Mouse (Mus musculus) kidney, embryonic 15.5 days (tissue): Measurements from ENCODE around the gene App. TPM values are rescaled to one million over a fixed set of nuclear protein-coding genes. Genes with fewer than 3 reads are reported as not detected.

Experiments used
- ATAC-seq: fragments of 200-750 bp; cut with Nextera tagmentation; replicated peaks from 2 replicates; pipeline ENCODE4 v1.8.0; 2017; ENCODE audit warnings: moderate TSS enrichment; ENCODE audit not compliant: low FRiP score
- H3K27ac ChIP-seq: fragments of 300-500 bp; sonication (generic); 2 replicates; pipeline ENCODE4 v1.5.1; 2015; ENCODE audit warnings: mild to moderate bottlenecking, inconsistent platforms
- H3K27me3 ChIP-seq: fragments of 300-500 bp; sonication (generic); 2 replicates; pipeline ENCODE4 v1.6.1; 2015; ENCODE audit warnings: inconsistent platforms
- H3K36me3 ChIP-seq: fragments of 300-500 bp; sonication (generic); 2 replicates; pipeline ENCODE4 v1.6.1; 2015; ENCODE audit warnings: inconsistent platforms
- H3K4me1 ChIP-seq: fragments of 300-500 bp; sonication (generic); 2 replicates; pipeline ENCODE4 v1.6.1; 2015; ENCODE audit warnings: inconsistent platforms
- H3K4me2 ChIP-seq: fragments of 300-500 bp; sonication (generic); 2 replicates; pipeline ENCODE4 v1.6.1; 2015; ENCODE audit warnings: moderate library complexity, mild to moderate bottlenecking, inconsistent platforms
- H3K4me3 ChIP-seq: fragments of 300-500 bp; sonication (generic); replicated peaks from 2 replicates; pipeline ENCODE4 v1.5.1; 2015; ENCODE audit warnings: mild to moderate bottlenecking, inconsistent platforms
- H3K9ac ChIP-seq: fragments of 300-500 bp; sonication (generic); 2 replicates; pipeline ENCODE4 v1.6.1; 2015; ENCODE audit warnings: mild to moderate bottlenecking, inconsistent platforms
- H3K9me3 ChIP-seq: fragments of 300-500 bp; sonication (generic); replicated peaks from 2 replicates; pipeline ENCODE4 v1.6.1; 2016; ENCODE audit warnings: inconsistent platforms
- WGBS: fragments of 180-500 bp; shearing (Covaris S2); methylation state at CpG from one replicate; pipeline ENCODE4 v1.1.7; 2015; ENCODE audit warnings: mixed read lengths; 5-methylcytosine and 5-hydroxymethylcytosine counted together
- polyA plus RNA-seq: library from polyadenylated mRNA; unstranded; fragments of >200 nt; fragmentation: Nextera tagmentation; extraction: Ambion mirVana; gene quantifications from 2 replicates; pipeline ENCODE4 v1.2.1, GENCODE M21; 2015

The App gene
- polyA plus RNA-seq, 1 experiment from 2014 or later: 292 TPM

GRCm38 (mm10) chr16:85012172-85012571, 161.4 kb downstream of the App start:
- Histone ChIP-seq H3K4me3 (no peak overlapping the region), H3K4me1 (peaks cover 18% of the 10 kb centered on the region), H3K9me3 (no peaks in the 10 kb centered on the region), H3K27ac (no peak overlapping the region), H3K4me2 (no peak overlapping the region), H3K36me3 (peaks cover 69% of the 10 kb centered on the region), H3K9ac (no peak overlapping the region), H3K27me3 (no peaks in the 10 kb centered on the region)
- ATAC-seq: no peak
- WGBS: 97% methylated on average over 5 of the region's 5 CpGs

DNA sequence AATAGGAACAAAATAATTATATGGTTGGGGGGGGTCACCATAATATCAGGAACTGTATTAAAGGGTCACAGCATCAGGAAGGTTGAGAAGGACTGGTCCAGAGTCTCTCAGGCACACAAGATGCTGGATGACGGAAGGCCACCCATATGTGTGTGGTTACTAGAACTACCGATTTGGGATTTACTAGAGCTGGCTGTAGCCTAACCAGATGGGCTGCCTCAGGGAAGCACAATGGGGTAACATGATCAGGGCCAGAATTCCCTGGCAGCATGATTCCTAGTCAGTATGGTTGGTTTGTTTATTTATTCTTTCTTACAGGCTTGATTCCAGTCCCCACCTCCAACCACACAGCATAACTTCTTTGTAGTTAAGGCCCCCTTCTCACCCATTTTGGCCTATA, 162.9 kb downstream of the App start:
- Histone ChIP-seq H3K4me3 (no peak overlapping the region), H3K36me3 (peaks cover 74% of the 10 kb centered on the region), H3K9ac (no peak overlapping the region), H3K9me3 (no peaks in the 10 kb centered on the region), H3K4me1 (peaks cover 18% of the 10 kb centered on the region), H3K27ac (no peak overlapping the region), H3K4me2 (no peak overlapping the region), H3K27me3 (no peaks in the 10 kb centered on the region)
- WGBS: 70% methylated on average over 2 of the region's 2 CpGs
- 0 out of 2 replicates have a peak, but pooled peaks have one; percentile 41 for ATAC-seq

DNA sequence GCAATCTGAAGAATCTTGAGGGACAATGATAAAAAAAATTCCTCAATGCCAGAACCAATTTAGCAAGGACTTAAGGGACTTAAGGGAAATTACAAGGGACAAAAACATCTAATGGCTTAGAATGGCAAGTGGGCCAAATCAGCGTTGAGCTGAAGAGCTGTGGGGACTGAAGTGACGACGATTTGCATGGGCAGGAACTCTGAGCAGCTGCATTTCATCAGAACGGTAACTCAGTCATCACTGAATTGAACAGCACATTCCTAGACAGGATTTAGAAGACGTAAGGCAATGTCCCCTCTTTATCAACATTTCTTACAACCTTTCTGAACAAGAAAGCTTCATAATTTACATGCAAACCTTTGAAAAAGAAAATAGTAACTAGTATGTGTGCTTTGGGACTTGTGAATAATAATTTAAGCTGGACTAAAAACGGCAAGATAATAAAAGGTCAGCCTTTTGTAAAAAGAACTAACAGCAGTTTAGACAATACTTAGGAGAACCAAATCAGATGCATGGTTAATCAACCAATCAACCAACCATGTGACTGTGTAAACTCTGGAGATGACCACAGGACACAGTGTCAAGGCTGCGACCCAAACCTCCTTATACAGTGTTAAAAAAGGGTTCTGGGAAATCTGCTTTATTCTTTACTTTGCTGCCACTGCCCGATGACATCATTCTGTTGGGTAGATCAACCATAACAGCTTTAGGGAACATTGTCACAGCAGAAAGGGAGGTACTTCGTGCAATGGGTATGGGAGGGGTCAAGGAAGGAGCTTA, 164.5 kb downstream of the App start:
- 25% methylated on average over 9 of the region's 9 CpGs for WGBS
- ATAC-seq: peak; percentile 82
- Histone ChIP-seq H3K4me1 (peaks cover 18% of the 10 kb centered on the region), H3K4me2 (no peak overlapping the region), H3K4me3 (no peak overlapping the region), H3K9ac (no peak overlapping the region), H3K9me3 (no peaks in the 10 kb centered on the region), H3K36me3 (peaks cover 64% of the 10 kb centered on the region), H3K27ac (peak overlapping the region; percentile 67), H3K27me3 (no peaks in the 10 kb centered on the region)

GRCm38 (mm10) chr16:85001939-85002556, 171.5 kb downstream of the App start:
- no peaks in the 10 kb centered on the region for H3K4me1 ChIP-seq
- H3K9ac ChIP-seq: no peak overlapping the region
- WGBS: 96% methylated on average over 5 of the region's 5 CpGs
- no peak overlapping the region for H3K27ac ChIP-seq
- H3K4me2 ChIP-seq: no peak overlapping the region
- H3K27me3 ChIP-seq: no peaks in the 10 kb centered on the region
- H3K36me3 ChIP-seq: peaks cover 59% of the 10 kb centered on the region
- H3K4me3 ChIP-seq: no peak overlapping the region
- H3K9me3 ChIP-seq: peaks cover 3% of the 10 kb centered on the region; the same call in 1 of the 2 replicates
- ATAC-seq: no peak

DNA sequence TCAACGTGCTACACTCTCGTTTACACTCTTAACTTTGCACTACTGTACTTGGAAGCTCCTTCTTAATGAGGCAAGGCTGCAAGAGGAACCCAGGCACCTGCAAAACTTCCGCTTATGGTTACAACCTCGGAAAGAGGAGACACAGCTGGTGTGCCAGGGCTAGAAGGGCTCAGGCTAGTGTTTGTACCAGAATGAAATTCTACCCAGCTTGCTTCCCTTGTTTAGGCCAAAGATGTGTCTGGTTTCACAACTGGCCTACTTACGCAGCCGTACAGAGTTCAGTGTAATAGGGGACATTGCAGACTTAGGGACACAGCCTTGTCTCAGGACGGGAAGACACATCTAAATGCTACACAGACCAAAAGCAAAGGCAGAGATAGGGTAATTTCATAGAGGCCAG, 173.3 kb downstream of the App start:
- peak; percentile 79 for ATAC-seq
- WGBS: 60% methylated on average over 7 of the region's 7 CpGs

GRCm38 (mm10) chr16:84997551-84997950, 176.0 kb downstream of the App start:
- H3K4me3 ChIP-seq: no peak overlapping the region
- no peak overlapping the region for H3K27ac ChIP-seq
- H3K36me3 ChIP-seq: peaks cover 57% of the 10 kb centered on the region
- peaks cover 3% of the 10 kb centered on the region; the same call in 1 of the 2 replicates for H3K9me3 ChIP-seq
- no peak for ATAC-seq
- H3K4me1 ChIP-seq: peaks cover 6% of the 10 kb centered on the region
- H3K27me3 ChIP-seq: no peaks in the 10 kb centered on the region
- WGBS: 72% methylated on average over 3 of the region's 3 CpGs
- H3K4me2 ChIP-seq: no peak overlapping the region
- no peak overlapping the region for H3K9ac ChIP-seq

More for the DNA sequence above, 173.3 kb downstream of the App start:
- H3K27ac ChIP-seq: peak overlapping the region; percentile 34; the same call in 1 of the 2 replicates
- H3K36me3 ChIP-seq: peaks cover 59% of the 10 kb centered on the region
- no peak overlapping the region for H3K9ac ChIP-seq
- H3K27me3 ChIP-seq: no peaks in the 10 kb centered on the region
- H3K4me3 ChIP-seq: no peak overlapping the region
- H3K4me2 ChIP-seq: no peak overlapping the region
- peaks cover 3% of the 10 kb centered on the region; the same call in 1 of the 2 replicates for H3K9me3 ChIP-seq
- no peaks in the 10 kb centered on the region for H3K4me1 ChIP-seq

- Histone ChIP-seq H3K27me3 (no peaks in the 10 kb centered on the region), H3K36me3 (peaks cover 57% of the 10 kb centered on the region), H3K4me3 (no peak overlapping the region), H3K4me2 (no peak overlapping the region), H3K4me1 (peaks cover 6% of the 10 kb centered on the region), H3K9ac (no peak overlapping the region), H3K27ac (no peak overlapping the region), H3K9me3 (no peaks in the 10 kb centered on the region)
- ATAC-seq: no peak
- 60% methylated on average over 6 of the region's 6 CpGs for WGBS
Measured at GRCm38 (mm10) chr16:84995441-84995867, 178.1 kb downstream of the App start.

GRCm38 (mm10) chr16:84992888-84993287, 180.7 kb downstream of the App start:
- Histone ChIP-seq H3K4me3 (no peak overlapping the region), H3K36me3 (peaks cover 50% of the 10 kb centered on the region), H3K4me2 (no peak overlapping the region), H3K27me3 (no peaks in the 10 kb centered on the region), H3K4me1 (peaks cover 6% of the 10 kb centered on the region), H3K9ac (no peak overlapping the region), H3K9me3 (no peaks in the 10 kb centered on the region), H3K27ac (no peak overlapping the region)
- WGBS: 87% methylated on average over 7 of the region's 7 CpGs
- no peak for ATAC-seq

DNA sequence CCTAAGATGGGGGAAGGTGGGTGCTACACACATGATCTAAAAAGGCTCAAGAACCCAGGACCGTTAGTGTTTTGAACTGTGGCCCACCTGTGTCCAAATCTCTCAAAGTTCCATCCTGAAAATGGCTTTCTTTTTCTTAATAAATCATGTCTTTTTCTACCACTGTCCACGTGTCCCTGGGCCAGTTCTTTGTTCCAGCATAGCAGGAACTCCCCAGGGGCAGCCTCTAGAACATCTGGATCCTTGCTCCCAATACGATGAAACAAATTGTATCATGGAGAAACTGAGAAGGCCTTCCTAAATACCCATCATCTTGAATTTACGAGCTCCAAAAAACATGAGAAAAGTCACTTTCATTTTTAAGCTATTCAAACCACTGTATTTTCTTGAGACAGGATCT, 182.6 kb downstream of the App start:
- H3K27ac ChIP-seq: no peak overlapping the region
- H3K4me2 ChIP-seq: no peak overlapping the region
- H3K4me3 ChIP-seq: no peak overlapping the region
- H3K9me3 ChIP-seq: no peaks in the 10 kb centered on the region
- H3K9ac ChIP-seq: no peak overlapping the region
- H3K27me3 ChIP-seq: no peaks in the 10 kb centered on the region
- ATAC-seq: no peak
- H3K4me1 ChIP-seq: peaks cover 8% of the 10 kb centered on the region
- peaks cover 44% of the 10 kb centered on the region for H3K36me3 ChIP-seq
- 71% methylated on average over 4 of the region's 4 CpGs for WGBS

DNA sequence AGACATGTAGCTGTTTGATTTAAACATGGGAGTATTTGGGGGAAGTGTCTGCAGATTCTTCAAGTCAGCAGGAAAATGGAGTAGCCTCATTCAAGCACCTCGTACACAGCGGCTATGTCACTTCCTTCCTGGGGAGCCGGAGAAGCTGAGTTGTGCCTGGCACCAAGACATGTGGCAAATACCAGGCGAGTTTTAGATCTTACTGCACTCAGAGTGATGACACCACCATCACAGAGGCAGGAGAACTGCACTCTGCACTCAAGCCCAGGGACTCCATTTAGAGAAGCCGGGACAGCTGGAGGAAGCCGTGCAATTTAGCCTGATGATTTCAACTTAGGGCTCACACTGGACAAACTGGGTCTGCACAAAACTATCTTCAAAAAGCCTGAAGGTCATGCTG, 183.6 kb downstream of the App start:
- ATAC-seq: no peak
- no peak overlapping the region for H3K4me3 ChIP-seq
- H3K9ac ChIP-seq: no peak overlapping the region
- peaks cover 46% of the 10 kb centered on the region for H3K36me3 ChIP-seq
- H3K4me1 ChIP-seq: peaks cover 13% of the 10 kb centered on the region
- 77% methylated on average over 6 of the region's 6 CpGs for WGBS
- H3K9me3 ChIP-seq: no peaks in the 10 kb centered on the region
- H3K4me2 ChIP-seq: no peak overlapping the region
- H3K27me3 ChIP-seq: no peaks in the 10 kb centered on the region
- H3K27ac ChIP-seq: no peak overlapping the region

DNA sequence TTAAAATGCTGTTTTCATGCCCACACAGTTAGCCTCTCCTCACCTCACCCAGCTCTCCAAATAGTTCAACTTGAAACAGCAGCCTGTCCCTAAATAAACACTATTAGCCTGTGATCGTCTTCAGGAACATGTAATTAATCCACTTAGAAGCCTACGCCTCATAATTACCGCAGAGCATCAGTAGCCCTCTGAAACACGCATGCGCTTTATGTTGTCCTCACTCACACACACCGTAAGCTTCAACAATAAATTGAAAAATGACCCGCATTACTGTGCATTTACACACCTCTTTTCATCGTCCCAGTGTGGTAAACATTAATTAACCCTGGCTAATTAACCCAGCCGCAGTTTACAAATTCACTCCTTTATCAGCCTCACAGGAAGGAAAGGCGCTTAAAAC, 184.1 kb downstream of the App start:
- H3K27me3 ChIP-seq: no peaks in the 10 kb centered on the region
- H3K4me2 ChIP-seq: no peak overlapping the region
- 69% methylated on average over 10 of the region's 10 CpGs for WGBS
- peaks cover 13% of the 10 kb centered on the region for H3K4me1 ChIP-seq
- no peaks in the 10 kb centered on the region for H3K9me3 ChIP-seq
- H3K36me3 ChIP-seq: peaks cover 46% of the 10 kb centered on the region
- no peak overlapping the region for H3K9ac ChIP-seq
- ATAC-seq: no peak
- no peak overlapping the region for H3K27ac ChIP-seq
- no peak overlapping the region for H3K4me3 ChIP-seq

DNA sequence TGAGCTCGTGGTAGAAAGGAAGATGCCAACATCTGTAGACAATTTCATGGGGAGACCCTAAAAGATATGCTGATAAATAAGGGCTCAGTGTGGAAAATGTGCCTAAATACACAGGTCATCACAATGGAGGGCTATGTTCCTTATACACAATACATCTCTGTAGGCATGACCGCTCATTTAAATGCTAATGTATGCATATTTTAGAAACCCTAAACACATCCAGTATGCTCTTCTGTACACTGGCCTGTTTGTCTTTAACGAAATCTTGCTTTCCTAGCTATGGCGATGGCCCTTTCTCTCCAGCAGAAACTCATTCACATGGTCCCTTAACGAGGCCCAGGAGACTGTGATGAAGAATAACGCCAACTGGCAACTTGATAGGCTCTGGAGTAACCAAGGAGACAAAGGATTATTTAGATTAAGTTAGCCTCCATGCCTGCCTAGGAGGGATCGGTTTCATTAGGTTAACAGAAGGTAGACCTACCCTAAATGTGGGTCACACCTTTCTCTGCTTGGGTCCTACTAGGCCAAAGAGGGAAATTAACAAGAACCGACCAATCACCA, 185.8 kb downstream of the App start:
- no peak for ATAC-seq
- no peak overlapping the region for H3K27ac ChIP-seq
- H3K36me3 ChIP-seq: peaks cover 33% of the 10 kb centered on the region
- H3K27me3 ChIP-seq: no peaks in the 10 kb centered on the region
- no peak overlapping the region for H3K4me3 ChIP-seq
- H3K9me3 ChIP-seq: no peaks in the 10 kb centered on the region
- H3K4me1 ChIP-seq: peaks cover 8% of the 10 kb centered on the region; the same call in 1 of the 2 replicates
- H3K4me2 ChIP-seq: no peak overlapping the region
- WGBS: 80% methylated on average over 8 of the region's 8 CpGs
- no peak overlapping the region for H3K9ac ChIP-seq
